Mouse (Mus musculus) embryo, embryonic 11 days (tissue): ENCODE results near the gene Cish.
"Not testable (repeated sequence)": the region's sequence is repeated elsewhere in the genome, so short reads cannot be mapped to it uniquely, and the experiment has no call there.

Experiments
- DNase-seq: peaks from one replicate; pipeline ENCODE4 v3.0.0-alpha.2; 2015

Cish gene

DNA sequence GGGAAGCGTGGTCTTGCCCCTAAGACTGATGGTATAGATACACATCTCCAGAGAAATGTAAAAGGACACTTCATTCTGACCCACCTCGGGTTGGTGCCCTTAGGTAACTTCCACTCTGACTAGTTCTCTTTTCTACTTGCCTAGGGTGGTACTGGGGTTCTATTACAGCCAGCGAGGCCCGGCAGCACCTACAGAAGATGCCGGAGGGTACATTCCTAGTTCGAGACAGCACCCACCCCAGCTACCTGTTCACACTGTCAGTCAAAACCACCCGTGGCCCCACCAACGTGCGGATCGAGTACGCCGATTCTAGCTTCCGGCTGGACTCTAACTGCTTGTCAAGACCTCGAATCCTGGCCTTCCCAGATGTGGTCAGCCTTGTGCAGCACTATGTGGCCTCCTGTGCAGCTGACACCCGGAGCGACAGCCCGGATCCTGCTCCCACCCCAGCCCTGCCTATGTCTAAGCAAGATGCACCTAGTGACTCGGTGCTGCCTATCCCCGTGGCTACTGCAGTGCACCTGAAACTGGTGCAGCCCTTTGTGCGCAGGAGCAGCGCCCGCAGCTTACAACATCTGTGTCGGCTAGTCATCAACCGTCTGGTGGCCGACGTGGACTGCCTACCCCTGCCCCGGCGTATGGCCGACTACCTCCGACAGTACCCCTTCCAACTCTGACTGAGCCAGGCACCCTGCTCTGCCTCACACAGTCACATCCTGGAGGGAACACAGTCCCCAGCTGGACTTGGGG is 4.6 kb downstream of the Cish start:
- no peak for DNase-seq

DNA sequence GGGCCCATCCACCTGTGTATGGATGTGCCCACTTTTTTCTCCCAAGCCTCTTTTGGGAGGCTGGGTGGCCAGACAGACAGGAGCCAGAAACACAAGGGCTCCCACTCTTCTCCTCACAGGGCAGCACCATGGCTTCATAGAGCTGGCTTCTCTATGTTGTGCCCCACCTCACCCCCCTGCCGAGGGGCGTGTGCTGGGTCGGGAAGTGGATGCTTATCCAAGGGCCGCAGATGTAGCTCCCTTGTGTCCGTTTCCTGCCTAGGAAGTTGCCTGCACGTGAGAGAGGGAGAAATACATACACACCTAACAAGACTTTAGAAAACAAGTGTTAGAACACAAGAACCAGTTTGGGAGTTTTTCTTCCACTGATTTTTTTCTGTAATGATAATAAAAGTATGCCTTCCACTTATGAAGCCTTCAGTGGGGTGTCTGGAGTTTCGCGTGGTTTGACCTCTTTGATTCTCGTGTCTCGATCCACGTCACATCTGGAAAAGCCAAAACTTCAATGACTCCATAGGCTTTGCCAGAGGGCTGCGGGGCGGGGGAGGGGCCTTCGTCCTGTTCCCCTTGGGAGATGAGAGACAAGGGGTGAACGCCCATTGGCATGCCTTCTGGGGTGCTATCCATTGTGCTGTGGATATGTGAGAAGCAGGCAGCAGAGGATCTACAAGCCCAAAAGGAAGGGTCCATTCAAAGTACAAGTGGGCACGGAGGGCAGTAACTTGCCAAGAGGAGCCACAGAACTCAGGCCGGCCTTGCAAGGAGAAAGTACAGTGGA is 5.9 kb downstream of the Cish start:
- DNase-seq, result no peak

DNA sequence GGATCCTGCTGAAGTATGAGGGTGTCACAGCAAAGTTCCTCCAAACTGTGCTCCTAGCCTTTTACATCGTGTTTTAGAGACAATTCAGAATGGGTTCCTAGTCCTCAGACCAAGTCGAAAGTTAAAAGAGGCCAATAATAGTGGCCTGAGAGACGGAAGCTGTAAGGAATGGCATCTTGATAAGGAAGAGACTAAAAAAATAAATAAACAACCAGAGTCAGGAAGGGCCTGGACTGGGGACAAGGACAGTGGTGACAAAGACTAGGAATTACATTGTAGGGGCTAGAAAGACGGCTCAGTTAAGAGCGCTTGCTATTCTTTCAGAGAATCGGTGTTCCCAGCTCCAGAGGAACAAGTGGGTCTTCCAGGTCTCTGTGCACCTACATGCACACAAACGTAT is 6.8 kb downstream of the Cish start:
- DNase-seq, result no peak

DNA sequence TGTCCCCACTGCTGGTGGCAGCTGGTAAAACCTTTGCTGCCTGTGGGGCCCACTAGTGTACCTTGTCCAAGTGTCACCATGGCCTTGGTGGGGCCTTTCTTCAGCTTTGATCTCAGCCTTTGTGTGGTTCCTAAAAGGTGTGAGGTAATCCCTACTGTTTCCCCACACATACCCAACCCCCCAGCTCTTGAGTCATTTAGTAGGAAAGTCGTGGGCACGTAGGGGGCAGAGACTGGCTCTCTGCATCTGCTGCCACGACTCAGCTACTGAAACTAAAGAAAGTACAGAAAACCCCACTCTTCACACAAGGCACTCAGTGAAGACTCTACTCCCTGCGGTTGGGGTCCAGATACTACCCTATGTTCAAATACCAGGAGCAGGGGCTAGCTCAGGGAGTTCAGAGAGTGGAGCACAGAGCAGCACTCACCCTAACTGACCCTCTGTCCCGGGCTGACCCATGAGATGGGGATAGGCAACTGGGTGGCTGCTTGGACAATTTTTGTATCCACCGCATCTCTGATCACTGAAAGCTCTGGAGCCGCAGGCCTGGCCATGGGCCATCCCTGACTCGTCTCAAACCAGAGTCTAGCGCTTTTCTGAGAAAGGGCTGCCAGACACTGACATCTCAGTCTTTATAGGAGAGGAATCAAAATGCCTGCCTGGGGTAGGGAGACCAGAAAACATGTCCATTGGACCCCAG is 7.4 kb downstream of the Cish start:
- DNase-seq, result no peak

DNA sequence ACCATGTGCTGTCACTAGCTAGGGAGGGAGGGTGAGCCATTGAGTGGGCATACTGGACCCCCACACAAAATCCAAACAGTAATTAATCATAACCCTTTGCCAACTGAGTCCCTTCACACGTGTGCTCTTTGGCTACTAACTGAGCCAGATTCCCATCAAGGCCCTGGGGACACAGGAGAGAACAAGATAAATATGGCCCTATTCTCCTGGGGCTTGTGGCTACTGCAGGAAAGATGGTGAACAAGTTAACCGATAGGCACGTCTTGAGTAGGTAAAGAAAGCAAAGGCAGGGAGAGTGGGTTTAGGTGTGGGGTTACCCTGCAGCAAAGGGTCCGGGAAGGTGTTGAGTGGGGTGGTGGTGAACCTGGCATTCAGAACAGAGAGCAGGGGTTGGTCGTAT is 8.1 kb downstream of the Cish start:
- DNase-seq, result no peak

DNA sequence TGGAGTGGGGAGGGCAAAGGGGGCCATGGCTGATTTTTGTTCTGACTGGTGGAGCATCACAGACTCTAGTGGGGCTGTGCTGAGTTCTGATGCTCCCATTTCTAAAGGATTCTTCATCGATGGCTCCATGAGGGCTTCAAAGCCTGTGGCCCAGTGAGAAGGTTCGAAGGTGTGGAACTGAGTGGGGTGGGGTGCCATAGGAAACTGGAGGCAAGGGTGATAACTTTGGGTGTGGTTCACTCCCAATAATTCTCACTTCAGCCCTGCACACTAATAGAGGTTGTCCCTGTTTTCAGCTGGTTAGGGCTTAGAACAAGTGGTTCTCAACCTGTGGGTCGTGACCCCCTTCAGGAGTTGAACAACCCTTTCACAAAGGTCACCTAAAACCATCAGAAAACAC is 8.6 kb downstream of the Cish start:
- DNase-seq, result no peak

DNA sequence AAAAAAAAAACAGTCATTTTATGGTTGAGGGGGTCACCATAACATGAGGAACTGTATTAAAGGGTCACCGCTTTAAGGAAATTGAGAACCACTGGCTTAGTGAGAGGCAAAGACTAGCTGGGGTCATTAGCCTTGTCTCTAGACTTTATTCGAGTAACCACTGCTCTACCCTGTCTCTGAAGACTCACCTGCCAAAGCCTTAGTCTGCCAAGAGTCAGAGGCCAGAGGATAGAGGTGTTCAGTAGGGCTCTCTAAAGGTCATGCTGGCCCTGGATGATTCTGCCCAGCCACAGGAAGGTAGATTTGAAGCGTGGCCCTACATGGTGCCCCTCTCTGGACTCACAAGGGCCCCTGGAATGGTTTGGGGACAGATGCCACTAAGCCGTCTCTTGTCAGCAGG is 9.2 kb downstream of the Cish start:
- no peak for DNase-seq

DNA sequence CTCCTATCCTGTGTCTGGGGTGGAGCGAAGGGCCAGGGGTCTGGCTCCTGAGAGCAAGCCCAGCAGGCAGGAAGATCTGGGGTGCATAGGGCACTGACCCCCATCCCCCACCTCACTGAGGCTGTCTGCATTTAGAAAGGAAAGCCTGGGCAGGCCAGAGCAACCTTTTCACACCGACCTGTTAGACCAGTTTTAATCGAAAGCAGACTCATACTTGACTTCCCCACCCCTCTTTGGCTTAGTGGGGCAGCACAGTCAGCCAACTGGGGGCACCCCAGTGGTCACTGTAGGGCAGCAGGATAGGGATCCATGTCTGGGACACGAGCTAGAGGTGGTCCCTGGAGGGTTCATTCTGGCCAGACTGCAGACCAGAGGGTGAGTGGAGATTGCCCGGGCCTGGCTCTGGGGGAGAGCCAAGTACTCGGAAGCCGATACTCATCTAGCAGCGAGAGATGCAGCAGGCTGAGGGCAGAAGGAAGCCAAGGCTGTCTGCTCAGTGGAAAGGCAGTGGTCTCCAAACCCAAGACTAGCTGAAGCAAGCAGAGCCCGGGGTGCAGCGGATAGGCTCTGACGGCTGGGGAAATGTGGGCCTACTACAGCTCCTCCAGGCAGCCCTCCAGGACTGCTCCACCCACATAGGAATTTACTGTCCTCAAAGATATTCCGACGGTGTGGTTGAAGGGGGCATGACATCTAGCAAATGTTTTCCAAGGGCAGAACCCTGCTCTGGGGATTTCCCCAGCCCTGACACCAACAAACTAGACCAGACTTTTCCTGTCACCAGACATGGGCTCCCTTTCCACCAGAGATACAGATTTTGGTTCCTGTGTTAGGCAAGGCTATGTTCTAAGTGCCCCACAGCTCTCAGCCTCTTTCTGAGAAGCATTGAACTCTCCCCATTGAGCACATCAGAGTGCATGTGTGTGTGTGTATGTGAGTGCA is 10.0 kb downstream of the Cish start:
- DNase-seq, result no peak

DNA sequence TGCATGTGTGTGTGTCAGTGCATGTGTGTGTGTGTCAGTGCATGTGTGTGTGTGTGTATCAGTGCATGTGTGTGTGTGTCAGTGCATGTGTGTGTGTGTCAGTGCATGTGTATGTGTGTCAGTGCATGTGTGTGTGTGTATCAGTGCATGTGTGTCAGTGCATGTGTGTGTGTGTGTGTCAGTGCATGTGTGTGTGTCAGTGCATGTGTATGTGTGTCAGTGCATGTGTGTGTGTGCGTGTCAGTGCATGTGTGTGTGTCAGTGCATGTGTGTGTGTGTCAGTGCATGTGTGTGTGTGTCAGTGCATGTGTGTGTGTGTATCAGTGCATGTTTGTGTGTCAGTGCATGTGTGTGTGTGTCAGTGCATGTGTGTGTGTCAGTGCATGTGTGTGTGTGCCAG is 10.8 kb downstream of the Cish start:
- not testable (repeated sequence) for DNase-seq

DNA sequence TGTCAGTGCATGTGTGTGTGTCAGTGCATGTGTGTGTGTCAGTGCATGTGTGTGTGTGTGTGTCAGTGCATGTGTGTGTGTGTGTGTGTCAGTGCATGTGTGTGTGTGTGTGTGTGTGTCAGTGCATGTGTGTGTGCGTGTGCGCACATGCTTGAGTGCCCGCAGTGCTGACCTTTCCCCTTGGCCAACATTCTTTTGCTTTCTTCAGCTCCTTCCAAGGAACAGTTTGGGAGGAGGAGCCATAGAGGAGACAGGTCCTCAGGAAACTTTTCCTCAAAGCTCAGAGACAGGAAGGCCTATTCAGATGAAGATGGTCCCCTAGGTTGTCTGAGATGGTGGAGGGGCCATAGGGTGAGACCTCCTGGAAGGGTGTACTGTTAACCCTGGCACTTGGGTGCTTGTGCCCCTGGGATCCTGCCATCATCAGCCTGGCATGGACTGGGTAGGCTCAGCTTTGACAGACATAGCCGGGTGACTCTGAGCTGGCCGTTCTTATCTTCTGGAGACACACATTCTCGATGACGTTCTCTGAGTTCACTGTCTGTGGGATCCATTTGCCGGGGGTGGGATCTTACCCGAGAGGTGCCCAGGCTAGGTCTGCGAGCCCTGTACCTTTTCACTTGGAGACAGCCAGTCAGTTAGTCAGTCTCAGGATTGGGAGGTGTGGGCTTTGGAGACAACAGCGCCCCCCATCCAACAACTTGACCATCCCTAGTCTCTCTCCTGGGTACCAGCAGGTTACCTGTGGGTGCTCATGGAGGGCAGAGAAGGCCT is 11.5 kb downstream of the Cish start:
- no peak for DNase-seq

DNA sequence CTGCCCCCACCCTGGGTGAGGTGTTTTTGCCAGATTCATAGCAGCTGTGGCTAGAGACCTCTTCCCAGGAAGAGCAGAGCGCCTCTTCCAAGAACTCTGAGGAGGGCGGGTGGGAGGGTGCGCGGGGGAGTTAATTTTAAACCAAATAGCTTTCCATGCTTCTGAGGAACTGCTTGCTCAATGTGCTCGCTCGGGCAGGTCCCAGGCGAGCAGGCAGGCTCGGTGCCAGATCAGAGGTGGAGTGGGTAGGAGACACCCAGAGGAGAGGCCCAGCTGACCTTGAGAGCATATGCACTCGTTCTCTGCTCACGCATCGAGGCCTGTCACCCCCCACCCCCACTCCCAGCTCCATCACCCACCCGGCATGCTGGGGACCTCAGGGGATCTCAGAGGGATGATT is 12.1 kb downstream of the Cish start:
- no peak for DNase-seq

DNA sequence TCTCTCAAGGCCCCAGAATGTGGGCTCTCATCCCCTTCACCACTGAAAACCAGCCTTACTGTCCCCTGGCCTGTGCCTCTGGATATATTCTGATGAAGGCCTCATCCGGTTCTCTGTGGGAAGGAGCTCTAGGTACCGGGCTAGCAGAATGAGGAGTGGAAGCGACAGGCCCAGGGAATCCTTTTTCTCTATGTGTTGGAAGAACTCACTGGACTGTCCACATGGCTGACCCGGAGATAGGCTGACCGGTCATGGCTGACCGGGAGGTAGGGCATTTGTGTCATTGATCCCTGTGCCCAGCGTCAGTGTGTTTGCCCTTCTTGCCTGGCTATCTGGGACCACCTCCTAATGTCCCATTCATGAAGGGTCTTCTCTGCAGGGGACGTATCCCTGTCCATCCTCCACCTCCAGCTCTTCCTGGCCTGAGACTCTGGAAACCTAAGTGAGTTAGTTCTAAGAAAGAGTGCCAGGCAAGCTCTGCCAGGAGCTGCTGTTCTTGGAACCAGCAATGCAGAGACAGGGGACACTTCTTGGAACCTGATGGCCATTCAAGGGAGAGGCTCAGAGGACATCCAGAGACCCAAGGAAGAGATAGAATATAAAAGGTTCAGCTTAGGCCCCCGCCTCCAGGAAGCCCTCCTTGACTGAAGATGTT is 12.6 kb downstream of the Cish start:
- no peak for DNase-seq

DNA sequence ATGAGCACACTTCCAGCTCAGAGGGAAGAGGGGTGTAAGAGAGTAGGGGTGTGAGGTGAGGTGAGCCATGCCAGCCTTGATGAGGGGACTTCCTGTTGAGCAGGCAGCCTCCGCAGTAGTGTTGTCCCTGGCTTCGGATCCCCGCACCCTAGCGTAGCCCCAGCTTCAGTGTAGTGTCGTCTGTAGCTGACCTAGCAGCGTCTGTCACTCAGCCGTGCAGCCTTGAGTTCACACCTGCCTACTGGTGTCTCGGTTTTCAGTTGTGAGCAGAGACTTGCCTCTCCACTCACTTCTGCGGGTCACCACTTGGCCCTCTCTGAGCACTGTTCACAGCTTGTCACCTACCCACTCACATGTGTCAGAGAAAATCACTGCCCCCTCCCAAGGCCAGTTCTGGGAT is 13.3 kb downstream of the Cish start:
- no peak for DNase-seq

DNA sequence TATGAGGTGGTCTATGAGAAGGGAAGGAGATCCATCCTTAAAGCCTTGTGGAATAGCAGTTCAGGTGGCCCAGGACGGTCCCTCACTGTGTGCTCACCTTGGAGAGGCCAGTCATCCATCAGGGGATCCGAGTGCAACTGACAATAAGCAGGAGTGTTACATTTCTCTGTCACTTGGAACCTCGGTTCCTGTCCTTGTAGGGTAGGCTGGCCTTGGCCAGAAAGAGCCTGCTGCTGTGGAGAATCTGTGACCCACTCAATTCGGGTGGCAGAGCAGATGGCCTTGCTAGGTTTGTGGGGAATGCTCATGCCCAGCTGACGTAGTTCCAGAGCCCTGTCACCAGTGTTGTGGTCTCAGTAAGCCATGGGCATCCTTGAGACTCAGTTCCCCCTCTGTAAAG is 13.8 kb downstream of the Cish start:
- no peak for DNase-seq

DNA sequence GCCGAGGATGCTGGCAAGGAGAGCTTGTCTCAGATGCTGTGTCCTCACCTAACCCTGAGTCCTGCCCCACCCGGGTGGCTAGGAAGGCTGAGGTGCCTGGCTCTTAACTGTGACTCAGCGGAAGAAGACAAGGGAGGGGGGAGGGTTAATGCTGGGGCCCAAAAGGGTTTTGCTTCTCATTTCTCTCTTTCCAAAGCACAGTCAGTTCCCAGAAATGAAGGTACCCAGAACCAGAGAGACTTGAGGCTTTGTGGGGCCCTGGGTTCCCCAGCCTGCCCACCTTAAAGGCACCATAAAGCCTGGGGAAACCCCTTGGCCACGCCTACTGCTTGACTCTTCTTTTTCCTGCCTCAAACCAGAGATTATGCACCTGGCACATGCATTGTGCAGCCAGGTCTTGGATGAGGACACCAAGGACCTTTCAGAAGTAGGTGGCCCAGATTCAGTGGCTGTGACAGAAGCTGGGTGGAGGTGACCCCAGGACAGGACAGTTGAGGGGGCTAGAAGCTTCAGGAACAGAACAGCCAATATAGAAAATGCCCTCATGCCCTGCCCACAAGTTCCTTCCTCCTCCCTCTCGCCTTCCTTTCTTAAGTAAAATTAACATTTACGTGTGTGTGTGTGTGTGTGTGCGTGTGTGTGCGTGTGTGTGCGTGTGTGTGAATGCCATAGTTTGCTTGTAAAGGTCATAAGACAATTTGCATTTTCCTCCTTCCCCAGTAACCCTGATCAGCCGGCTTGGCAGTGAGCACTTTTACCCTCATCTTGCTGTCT is 17.2 kb downstream of the Cish start:
- no peak for DNase-seq

DNA sequence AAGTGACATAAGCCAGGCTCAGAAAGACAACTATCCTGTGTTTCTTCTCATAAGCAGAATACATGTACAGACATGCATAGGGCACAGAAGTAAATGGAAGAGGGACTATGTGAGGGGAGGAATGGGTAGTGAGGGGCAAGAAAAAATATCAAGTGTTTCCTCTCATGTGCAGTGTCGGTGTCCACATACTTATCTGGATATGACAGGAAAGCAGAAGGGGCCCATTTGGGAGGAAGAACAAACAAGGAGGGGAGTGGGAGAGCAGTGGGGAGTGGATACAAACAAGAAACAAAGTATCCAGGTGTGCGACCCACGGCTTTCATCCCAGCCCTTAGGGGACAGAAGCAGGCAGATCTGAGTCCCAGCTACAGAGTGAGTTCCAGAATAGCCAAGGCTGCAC is 18.1 kb downstream of the Cish start:
- no peak for DNase-seq

DNA sequence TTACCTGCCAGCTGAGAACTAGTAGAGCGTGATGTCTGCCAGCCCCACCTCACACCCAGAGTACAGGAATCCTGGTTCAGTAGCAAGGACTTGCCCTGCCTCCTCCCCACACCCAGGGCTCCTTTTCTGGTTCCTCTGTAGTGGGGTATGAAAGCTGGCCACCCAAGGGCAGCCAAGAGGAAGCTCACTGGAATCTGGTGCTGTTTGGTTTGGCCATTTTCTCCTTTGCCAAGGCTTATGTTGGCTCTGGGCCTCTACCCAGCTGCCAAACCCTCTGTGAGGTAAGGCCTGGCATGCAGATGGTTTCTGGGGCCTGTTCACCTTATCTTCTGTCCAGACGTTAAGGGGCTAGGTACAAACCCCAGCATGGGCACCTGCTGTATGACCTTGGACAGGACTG is 20.0 kb downstream of the Cish start:
- DNase-seq, result no peak

DNA sequence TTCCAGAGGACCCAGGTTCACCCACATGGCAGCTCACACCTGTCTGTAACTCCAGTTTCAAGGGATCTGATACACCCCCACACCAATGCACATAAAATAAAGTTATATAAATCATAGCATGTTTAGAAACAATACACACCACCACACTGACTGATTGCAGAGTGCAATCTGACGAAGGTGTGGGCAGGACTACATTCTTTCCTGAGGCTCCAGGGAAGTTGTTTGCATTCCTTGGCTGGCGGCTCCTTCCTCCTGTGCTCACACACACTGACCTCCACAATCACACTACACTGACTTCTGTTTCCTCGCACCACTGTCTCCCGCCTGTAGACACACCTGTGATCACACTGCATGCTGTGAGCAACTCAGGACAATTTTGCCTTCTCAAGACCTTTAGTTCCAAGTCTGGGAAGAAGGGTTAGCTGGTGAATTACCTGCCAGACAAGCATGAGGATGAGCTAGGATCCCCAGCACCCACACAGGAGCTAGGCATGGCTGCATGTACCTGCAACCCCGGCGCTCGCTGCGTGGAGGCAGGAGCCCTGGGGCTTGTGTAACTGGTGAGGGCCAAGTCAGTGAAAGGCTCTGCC is 26.7 kb downstream of the Cish start:
- no peak for DNase-seq

DNA sequence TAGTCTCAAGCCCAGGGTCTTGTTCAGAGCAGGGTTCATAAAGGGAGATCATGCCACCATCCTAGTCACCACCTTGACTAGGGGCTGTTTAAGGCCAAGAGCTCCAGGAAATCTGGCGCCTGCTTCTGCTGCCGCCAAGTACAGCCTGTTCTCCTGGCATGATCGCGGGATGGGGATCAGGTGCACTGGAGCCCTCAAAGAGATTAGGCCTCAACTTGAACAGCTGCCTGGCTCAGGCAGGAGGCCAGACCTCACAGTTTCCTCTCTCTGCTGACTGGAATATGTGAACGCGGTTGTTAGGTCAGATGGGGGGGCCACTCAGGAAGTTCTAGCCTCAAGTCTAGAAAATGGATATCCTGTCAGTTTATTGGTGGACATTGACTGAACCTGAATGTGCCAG is 27.7 kb downstream of the Cish start:
- DNase-seq, result no peak
